Mouse (Mus musculus) lung, adult 18-20 months (tissue): ENCODE results near the gene Hist2h2ab.
"Not testable (repeated sequence)": the region's sequence is repeated elsewhere in the genome, so short reads cannot be mapped to it uniquely, and the experiment has no call there.

Experiments
- DNase-seq, 2 experiments: peaks; one replicate each; pipeline ENCODE4 v3.0.0; 2022; ENCODE audit warnings: mixed read lengths in 2 of 2

Hist2h2ab gene

GRCm38 (mm10) chr3:96219661-96220130, at the start of gene Hist2h2ab, which contains the start of gene Bola1:
Hist2h2ab (plus strand) TSS chr3:96219865.
Bola1 (minus strand) TSS chr3:96219709.
- DNase-seq: peak; percentile 73 to 76

DNA sequence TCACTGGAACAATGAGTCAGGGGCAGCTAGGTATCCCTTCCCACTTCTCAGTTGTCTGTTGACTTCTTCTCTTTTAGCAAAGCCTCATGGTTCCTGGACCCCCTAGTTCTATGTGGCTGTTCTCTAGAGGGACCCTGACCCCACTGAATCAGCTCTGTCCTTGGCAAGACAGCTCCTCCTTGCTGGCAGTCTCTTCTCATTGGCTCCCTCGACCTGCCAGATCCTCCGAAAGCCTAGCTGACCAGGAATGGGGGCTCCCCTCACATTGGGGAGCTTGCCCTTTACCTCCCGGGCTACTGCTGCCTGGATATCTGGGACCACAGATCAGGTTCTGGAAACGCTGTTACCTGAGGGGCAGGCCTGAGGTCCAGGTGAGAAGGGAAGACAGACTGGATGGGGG, 49.4 kb upstream of the Hist2h2ab start:
- no peak for DNase-seq

- no peak for DNase-seq
Observed at GRCm38 (mm10) chr3:96170976-96171545, 48.6 kb upstream of the Hist2h2ab start.

DNA sequence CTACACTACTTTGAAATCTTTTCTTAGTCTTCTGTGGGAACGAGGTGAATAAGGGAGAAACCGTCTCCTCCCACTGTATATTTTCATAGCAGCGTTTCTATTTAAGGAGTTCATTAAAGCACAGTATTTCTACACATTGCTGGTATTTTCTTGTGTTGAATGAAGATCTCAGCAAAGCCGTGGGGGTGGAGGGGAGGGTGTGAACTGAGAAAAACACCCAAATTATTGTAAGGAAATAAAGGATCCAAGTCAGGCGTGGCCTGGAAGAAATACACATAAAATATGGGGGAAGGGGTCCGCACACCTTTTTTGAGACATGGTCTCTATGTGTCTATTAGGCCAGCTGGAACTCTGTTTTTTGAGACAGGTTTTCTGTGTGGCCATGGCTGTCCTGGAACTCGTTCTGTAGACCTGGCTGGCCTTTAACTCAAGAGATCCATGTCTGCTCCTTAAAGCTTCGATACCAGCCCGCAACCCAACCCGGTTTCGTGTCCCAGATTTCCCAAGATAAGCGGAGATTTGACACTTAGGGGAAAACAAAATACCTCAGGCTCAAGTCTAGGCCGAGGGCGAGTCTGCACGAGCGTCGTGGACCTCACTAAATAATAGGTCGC, 48.0 kb upstream of the Hist2h2ab start:
- no peak for DNase-seq

- DNase-seq: peak; percentile 84 to 87
Observed at GRCm38 (mm10) chr3:96172197-96173178, 47.2 kb upstream of the Hist2h2ab start, which contains the start of gene Sf3b4. Sf3b4 (plus strand) TSS chr3:96172332.

GRCm38 (mm10) chr3:96173185-96173584, 46.5 kb upstream of the Hist2h2ab start:
- DNase-seq: no peak

DNA sequence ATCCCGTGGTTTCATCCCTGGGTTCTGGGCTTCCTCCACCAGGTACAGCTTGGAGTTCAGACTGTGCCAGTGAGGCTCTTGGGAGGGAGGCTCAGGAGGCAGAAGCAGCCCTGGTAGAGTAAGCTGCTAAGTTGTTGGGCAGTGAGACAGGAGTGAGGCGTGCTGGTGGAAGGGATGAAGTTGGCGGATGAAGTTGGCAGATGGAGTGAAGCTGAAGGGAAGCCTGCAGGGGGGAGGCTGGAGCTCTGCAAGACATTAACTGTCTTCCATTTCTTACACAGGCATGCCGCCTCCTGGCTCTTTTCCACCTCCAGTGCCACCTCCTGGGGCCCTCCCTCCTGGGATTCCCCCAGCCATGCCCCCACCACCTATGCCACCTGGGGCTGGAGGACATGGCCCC, 45.6 kb upstream of the Hist2h2ab start:
- not testable (repeated sequence) for DNase-seq

- DNase-seq: no peak
Observed at GRCm38 (mm10) chr3:96175251-96175650, 44.4 kb upstream of the Hist2h2ab start.

DNA sequence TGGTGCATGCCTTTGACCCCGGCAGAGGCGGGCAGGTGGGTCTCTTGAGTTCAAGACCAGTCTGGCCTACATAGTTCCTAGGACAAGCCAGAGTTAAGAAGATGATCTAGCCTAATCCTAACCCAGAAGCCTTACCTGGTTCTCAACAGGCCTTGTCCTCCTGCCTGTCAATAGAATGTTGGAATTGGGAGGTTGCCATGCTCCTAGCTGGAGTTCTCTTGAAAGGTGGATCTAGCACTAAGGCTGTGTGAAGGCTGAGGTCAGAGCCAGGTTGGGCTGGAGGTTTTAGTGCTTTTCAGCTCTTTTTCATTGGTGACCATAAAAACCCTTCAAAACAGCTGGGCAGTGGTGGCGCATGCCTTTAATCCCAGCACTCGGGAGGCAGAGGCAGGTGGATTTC, 41.2 kb upstream of the Hist2h2ab start:
- DNase-seq: no peak

DNA sequence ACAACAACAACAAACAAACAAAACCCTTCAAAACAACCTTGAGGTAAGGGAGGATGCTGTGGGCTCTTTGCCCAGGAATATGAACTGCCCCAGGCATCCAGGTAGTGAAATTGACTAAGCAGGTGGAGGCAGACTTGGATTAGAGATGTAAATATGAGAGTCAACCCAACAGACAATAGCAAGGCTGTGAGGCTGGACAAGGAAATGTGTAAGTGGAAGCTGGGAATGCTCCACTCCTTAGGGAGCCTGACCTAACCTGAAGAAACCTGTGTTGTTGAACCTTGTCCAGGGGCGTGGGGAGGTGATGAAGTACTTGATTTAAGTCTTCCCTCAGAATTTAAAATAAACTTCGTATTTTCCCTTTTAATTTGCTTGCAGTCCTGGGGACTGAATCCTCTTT, 40.8 kb upstream of the Hist2h2ab start:
- DNase-seq: no peak

DNA sequence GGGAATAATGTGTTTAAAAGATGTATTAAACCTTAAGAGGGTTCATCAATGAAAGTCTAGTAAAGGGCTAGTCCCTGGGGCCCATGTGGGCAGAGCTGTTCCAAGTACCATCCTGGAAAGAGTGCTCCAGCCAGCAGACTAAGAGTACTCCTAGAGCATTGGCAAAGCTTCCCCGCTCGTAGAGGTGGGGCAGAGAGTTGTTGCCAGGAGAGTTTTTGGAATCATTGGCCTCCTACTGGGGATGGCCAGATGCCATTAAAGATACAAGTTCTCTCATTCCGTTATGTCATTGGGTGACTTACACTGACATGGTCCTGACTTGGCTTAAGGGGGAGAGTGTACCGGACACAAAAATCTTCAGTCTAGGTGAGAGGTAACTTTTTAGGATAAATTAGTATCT, 40.1 kb upstream of the Hist2h2ab start:
- peak; percentile 42 to 61 for DNase-seq

DNA sequence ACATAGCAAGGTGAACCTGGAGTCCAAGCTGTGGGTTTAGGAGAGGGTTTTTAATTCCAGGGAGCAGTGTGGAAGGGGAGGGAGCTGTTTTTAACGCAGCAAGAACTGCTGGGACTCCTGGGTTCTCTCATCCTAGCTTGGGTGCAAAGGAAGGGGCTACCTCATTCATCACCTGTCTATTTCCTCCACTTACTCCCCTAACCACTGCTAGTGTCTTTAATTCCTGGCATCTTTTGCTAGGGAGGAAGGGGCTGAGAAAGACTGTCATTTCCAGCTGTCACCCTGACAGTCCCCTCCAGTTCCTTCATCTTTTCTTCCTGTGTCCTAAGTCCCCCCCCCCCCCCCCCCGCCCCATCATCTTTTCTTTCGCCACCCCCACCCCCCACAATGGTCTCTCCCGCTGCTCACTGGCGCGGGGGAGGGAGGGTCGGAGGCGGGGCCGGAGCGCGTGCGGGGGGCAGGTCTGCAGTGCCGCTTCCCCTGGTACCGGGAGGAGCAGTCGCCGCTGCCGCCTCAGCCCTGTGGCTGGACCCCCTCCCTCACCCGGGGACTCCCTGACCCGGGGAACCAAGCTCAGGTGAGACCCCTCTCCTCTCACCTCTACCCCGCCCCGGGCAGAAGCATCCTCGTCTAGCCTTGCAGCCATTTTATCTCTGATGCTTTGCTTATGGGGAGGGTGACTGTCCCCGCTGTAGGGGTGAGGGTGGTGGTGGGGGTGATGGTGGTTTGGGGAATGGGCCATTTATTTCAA, 38.8 kb upstream of the Hist2h2ab start, which contains the start of gene Sv2a:
Gene Sv2a, plus strand, starts transcription at position 425 of the 751 bp plus-strand sequence.
- no peak for DNase-seq

DNA sequence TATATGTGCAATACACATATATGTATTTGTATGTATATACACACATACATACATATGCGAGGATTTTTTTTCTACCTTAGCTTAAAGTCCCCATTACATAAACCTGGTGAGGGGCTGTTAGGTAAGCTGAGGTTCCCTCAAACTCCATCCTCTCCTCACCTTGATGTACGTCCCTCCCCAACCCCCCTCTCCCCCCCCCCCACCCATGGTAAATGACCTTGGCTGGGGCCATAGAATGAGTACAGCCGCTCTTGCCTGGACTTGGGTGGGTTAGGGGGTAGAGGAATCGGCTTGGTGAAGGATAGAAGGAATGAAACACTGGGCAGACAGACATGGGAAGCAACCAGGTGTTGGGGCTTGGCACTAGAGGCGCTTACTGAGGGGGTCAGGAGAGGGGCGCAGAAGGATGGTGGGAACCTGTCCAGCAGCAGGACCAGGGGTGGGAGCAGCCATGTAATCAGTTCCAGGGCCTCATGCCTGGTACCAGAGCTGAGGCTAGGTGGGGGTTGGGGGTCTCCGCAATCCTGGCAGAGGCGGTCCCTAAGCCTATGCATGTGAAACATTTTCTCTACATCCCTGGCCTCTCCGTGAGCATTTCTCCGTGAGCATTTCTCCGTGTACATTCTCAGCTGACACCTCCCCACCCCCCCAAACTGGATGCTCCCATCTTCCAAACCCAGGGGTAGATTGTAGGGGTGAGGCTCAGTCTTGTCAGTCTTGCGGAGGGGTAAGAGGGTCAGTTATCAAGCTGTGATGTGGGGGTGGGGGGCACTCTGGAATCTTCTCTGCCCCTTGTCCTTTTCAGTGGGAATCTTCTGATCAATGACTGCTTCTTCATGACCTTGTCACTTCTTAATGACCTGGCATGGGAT, 37.9 kb upstream of the Hist2h2ab start:
- DNase-seq: no peak

DNA sequence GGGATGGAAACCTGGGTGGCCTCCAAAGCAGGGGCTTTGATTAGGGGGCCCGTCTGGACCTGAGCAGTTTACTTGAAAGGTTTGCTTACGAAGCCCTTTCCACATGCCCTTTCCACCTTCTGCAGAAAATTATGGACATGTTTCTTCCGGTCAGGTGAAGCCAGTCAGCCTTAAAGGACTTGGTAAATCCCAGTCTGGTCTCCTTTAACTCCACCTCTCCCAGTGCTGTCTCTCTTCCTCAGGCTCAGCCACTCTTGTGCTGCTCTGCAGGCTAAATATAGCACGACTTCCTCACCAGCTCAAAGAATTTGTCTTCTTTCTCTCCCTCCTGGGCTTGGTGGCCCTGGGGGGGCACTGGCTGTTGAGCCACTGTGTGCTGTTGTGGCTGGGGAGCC, 37.3 kb upstream of the Hist2h2ab start:
- DNase-seq: no peak

- DNase-seq: no peak
Observed at GRCm38 (mm10) chr3:96192977-96193376, 26.7 kb upstream of the Hist2h2ab start.

GRCm38 (mm10) chr3:96194966-96195365, 24.7 kb upstream of the Hist2h2ab start:
- no peak for DNase-seq

GRCm38 (mm10) chr3:96195616-96196313, 23.9 kb upstream of the Hist2h2ab start:
- DNase-seq: no peak

GRCm38 (mm10) chr3:96196437-96197128, 23.1 kb upstream of the Hist2h2ab start:
- DNase-seq: no peak

GRCm38 (mm10) chr3:96197129-96197749, 22.4 kb upstream of the Hist2h2ab start:
- peak; percentile 92 to 93 for DNase-seq

DNA sequence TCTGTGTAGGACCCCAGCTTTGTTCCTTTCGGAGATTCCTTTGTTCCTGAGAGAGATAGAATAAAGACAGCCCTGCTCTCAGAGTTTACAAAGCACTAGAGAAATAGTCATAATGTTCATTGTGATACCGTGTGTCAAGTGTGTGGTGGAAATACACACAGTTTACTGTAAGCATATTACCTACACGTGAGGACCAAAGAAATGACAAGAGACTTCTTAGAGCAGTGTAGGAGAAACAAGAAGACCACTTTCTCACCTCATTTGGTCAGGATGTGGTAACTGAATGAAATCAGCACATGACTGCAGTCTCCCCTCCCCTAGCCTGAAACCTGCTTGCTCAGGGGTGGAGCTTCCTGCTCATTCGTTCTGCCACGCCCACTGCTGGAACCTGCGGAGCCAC, 21.5 kb upstream of the Hist2h2ab start:
- DNase-seq: peak in 1 of 2 experiments; percentile 44
